Mouse (Mus musculus): Measurements from ENCODE around the gene Pld2.

Pld2 gene

DNA sequence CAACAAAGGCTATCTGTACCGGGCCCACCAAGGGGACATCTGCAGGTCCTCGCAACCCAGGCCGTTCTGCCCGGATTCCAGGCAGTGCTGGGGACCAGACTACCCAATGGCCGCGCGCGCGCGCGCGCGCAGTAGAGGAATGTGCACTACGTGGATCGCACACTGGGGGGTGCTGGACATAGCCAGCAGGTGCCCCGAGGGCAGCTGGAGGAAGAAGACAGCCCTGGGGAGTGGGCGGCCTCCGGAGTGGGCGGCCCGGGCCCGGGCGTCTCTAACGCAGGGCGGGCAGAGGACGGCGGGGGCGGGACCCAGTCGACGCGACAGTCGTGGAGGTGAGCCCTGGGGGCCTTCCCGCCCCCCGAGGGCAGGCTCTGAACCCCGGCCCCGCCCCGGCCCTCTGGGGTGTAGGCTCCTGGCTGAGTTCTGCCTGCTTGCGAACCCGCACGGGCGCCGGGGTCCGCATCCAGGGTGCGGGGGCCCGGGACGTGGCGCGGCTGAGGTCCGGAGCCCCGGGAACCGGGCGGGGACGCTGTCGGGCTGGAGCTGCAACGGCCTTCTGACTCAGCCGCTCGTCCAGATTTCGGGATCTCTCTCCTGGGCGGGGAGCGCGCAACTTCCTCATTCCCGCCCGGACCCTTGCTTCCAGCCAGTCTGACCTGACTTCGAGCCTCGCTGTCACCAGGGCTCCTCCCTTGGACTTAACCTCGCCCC is at the start of gene Pld2:
Pld2 (plus strand) TSS at position 188 of the 711 bp plus-strand sequence.
- DNase-seq (ENCODE audit: low spot score): peak; percentile 93

DNA sequence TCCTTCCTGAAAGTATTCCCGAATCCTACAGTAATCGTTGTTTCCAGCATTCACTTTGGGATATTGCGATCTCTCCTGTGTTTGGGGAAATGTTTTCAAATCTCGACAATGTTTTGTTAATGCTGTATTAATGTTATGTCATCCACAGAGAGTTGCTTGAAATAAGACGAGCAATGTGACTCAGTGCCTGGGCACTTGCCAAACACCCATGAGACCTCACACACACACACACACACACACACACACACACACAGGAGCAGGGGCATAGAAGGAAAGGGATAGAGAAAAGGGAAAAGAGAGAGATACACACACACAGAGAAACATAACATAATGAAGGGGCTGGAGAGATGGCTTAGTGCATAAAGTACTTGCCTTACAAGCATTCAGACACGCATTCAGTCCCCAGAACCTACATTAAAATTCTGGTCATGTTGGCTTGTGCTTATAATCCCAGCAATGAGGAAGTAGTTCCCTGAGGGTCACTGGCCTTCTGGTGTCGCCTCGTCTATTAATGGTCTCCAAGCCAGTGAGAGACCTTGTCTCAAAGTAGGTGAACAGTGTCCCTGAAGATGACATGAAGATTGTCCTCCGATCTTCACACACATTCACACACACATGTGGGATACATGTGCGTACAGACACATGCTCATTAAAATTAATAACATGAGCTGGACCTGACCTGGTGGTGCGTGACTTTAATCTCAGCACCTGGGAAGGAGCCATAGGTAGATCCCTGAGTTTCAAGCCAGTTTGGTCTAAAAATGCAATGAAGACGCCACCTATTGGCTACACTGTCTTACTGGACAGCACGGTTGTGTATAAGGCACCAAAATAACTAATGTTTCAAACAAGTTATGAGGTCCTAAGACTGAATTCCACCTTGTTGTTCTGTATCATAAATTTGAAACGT is 40.0 kb upstream of the Pld2 start:
- DNase-seq (ENCODE audit: low spot score): no peak

DNA sequence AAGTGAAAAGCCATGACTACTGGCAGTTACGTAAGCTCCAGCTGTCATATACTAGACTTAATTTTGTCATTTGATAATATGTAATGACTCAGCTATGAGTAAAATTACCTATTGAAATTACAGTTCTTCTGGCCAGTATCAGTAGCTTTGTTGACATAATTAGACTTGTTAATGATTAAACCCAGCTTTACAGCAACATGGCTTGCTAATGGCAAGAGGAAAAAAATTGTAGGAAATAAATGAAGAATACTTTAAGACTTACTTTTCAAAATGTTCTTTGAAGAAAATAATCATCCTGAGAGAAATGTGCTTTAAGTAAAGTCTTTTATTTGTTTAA is 39.4 kb upstream of the Pld2 start:
- DNase-seq (ENCODE audit: low spot score): no peak

GRCm38 (mm10) chr11:70502018-70502417 is 37.8 kb upstream of the Pld2 start:
- peak; percentile 50 for DNase-seq (ENCODE audit: low spot score)

GRCm38 (mm10) chr11:70504970-70505369 is 34.9 kb upstream of the Pld2 start, which contains the start of gene Tm4sf5:
TSS of gene Tm4sf5 (plus strand) at chr11:70505244.
- peak; percentile 74 for DNase-seq (ENCODE audit: low spot score)

GRCm38 (mm10) chr11:70506385-70506784 is 33.5 kb upstream of the Pld2 start:
- peak; percentile 76 for DNase-seq (ENCODE audit: low spot score)

DNA sequence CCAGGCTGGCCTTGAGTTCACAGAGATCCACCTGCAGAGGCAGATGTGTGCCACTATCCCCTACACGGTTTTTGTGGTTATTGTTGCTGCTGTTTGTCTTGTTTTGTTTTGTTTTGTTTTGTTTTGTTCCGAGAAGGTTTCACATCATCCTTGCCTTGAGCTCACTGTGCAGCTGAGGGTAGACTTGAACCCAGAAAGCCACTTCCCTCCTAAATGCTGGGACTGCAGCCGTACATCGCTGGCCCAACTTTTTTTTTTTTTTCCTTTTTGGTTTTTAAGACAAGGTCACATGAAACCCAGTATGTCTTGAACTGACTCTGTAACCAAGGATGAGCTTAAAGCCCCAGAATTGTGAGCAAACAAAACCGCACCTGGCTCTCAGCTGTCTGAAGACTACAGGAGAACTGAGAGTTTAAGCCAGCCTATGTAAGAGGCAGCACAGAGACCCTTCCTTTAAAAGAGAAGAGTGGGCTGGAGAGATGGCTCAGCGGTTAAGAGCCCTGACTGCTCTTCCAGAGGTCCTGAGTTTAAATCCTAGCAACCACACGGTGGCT is 32.8 kb upstream of the Pld2 start:
- no peak for DNase-seq (ENCODE audit: low spot score)

DNA sequence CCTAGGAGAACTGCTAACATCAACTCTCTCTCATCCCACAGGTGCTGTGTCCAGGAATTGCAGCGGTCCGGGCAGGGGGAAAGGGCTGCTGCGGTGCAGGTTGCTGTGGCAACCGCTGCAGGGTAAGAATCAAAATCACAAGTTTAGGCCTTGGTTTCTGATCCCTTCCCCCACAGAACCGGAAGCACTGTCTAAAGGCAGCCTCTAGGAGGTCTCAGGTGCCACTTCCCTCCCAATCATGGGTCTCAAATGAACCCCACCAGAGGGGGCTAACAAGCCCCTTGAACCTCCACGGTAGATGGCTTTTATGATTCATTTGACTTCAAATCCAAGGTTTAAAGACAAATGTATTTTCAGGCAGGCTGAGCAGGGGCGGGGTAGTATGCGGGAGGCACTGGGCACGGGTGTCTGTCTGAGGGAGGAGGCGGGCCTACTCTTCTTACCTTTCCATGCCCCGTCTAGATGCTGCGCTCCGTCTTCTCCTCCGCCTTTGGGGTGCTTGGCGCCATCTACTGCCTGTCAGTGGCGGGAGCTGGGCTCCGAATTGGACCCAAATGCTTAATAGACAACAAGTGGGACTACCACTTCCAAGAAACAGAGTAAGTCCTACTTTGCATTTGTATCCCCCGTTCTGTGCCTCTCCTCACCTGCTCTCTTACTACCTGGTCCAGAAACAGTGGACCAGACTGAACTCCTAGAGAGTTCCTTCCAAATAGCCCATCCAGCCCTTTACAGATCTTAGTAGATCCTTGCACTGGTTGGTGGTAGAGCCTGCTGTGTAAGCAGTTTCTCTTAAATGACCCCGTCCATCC is 29.9 kb upstream of the Pld2 start:
- peak; percentile 77 for DNase-seq (ENCODE audit: low spot score)

DNA sequence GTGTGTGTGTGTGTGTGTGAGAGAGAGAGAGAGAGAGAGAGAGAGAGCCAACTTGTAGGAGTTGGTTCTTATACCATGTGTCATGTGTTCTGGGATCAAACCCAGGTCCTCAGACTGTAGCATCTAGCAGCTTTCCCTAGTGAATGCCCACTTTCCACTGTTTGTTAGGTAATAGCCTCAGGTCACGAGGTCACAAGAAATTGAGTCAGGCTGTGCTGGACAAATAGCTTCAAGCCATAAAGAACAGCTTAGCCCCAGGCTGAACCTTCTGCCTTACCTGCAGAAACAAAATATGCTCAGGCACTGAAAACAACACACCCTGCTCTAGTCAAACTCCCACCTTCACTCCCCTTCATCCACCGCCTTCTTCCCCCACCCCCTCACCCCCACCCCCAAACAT is 28.6 kb upstream of the Pld2 start:
- DNase-seq (ENCODE audit: low spot score): peak; percentile 55

- DNase-seq (ENCODE audit: low spot score): no peak
Observed at GRCm38 (mm10) chr11:70511825-70512224, 28.0 kb upstream of the Pld2 start.

DNA sequence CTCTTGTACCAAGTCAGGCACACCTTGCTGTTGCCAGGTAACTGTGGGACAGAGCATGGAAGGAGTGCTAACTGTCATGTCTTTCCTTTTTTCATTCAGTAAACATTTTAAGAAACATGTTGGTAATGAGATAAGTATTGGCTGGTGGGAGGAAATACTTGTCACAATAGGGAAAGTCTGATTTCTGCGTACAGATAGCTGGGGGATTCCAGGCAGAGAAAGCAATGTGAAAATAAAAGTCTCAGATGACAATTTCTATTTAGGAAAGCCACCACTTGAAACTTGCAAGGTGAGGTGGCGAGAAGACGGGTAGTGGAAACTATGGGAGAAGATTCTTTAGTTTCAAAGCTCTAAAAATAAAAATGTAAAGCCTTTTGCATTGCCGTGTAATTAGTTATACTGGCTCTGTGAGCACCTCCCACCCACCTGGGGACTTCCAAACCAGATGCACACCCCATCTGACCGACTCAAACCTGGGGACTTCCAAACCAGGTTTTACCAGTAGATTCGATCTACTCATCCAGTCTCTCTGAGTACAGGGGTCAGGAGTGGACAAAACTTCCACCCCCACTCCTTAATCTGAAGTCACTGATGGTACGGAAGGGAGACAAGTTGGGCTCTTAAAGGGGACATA is 27.0 kb upstream of the Pld2 start:
- DNase-seq (ENCODE audit: low spot score): no peak

DNA sequence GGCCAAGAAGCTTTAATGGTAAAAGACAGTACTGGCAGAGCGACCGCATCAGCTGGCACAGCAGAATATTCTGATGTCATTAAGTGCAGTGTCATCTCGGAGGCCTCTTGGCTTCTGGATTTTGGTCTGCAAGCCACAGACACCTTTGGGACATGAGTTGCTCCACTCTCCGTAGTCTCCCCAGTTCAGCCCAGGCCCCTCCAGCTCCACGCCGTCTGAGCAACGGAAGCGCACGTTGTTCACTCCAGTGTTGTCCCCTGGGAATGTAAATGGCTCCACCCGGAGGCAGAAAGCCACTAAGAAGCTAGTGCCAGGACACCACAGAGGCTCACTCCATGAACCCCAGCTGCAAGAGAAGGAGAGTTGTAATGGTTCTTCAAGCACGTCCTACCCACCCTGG is 26.3 kb upstream of the Pld2 start:
- DNase-seq (ENCODE audit: low spot score): no peak

DNA sequence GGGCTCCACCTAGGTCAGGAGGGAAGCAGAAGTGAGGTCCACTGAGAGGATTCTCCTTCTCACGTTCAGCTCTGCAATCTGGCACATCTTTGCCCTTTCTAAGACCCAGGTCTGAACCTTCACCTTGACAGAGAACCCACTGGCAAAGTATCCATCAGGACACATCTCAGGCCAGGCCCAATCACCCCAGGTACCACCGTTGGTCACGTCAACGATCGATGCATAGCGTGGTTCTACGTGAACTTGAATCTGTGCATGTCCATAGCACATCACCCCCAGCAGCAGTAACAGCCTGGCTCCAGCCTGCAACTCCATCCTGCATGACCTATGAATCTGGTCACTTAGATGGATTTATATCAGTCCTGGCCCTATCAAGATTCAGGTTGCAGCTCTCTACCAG is 25.6 kb upstream of the Pld2 start, which contains the start of gene Vmo1:
Vmo1 (minus strand) TSS at position 329 of the 400 bp plus-strand sequence.
- DNase-seq (ENCODE audit: low spot score): no peak

GRCm38 (mm10) chr11:70516352-70516751 is 23.5 kb upstream of the Pld2 start:
- peak; percentile 63 for DNase-seq (ENCODE audit: low spot score)

- DNase-seq (ENCODE audit: low spot score): no peak
Observed at GRCm38 (mm10) chr11:70518436-70518835, 21.4 kb upstream of the Pld2 start.

DNA sequence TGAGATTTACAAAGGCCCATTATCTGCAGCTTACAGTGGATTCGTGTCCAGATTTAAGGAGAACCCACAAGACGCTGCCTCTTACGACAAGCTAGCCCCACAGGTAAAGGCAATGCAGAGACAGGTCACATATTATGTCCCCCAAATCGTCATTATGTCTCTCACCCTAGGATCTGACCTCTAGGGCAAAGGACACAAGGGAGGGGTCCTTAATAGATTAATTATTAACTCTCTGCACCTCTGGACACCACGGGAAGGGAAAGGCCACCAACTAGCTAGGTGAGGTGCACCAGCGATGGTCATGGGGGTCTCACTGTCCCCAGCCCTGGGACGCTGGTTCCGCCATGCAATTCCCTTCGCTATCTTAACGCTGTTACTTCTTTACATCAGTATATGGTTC is 20.9 kb upstream of the Pld2 start, which contains the start of gene Gltpd2:
Gltpd2 (plus strand) TSS at position 274 of the 400 bp plus-strand sequence.
- DNase-seq (ENCODE audit: low spot score): peak; percentile 81

GRCm38 (mm10) chr11:70520178-70520769 is 19.6 kb upstream of the Pld2 start:
- DNase-seq (ENCODE audit: low spot score): peak; percentile 64

DNA sequence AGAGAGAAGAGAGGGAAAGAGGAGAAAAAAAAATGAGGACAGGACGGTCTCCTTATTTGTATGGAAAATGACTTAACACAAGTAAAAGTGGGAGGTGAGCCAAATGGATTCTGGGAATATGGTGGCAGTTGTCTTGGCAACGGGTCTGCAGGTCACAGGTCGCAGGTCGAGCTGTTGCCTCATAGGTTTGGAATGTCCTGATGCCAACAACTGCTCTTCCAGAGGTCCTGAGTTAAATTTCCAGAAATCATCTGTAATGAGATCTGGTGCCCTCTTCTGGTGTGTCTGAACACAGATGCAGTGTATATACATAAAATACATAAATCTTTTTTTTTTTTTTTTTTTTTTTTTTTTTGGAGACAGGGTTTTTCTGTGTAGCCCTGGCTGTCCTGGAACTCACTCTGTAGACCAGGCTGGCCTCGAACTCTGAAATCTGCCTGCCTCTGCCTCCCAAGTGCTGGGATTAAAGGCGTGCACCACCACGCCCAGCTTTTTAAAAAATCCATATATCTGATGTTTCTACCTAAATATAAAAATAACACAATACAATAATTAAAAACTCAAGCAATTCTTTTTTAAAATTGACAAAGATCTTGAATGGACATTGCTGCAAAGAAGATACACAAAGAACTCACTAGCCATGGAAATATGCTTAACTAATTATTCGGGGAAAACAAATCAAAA is 16.4 kb upstream of the Pld2 start:
- peak; percentile 76 for DNase-seq (ENCODE audit: low spot score)

DNA sequence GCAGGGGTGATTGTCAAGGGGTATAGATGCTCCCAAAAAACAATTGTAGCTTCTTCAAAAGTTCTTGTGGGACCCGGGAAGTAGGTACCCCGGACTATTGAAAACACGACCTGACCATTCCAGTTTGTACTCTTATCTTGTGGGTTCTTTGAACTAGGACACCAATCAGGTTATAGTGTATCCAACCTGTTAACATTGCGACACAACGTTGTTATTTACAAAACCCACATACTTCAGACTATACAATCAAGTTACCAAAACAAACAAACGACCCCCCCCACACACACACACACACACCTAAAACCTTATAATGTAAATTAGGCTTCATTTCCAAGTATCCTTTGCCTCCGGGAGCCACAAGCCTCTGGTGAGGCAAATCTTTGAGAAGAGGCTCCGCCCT is 15.1 kb upstream of the Pld2 start:
- DNase-seq (ENCODE audit: low spot score): no peak

GRCm38 (mm10) chr11:70525184-70525678 is 14.6 kb upstream of the Pld2 start, which contains the start of gene Psmb6:
TSS of gene Psmb6 (plus strand) at chr11:70525367.
- DNase-seq (ENCODE audit: low spot score): peak; percentile 95
